Mouse (Mus musculus): Measurements from ENCODE around the gene Mea1.

Gene Mea1

DNA sequence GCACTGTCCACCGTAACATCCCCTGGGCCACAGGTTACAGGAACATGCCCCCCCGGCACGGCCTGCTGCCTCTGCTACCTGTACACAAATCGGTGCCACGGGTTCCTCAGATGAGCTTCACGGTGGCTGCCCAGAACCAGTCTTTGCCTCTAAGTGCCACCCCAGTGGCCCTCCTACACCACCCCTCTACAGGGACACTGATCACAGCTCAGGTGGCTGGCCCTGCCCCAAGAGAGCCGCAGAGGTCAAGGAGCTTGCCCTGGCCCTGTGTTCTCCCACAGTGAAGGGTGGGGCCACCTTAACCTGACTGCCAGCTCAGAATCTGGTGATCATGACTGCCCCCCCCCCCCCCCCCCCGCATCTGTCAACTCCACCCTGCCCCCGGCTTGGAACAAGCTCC lies at the start of gene Mea1:
TSS of gene Mea1 (plus strand) at position 378 of the 400 bp plus-strand sequence.
- no peak for DNase-seq (ENCODE audit: low spot score in 2 of 2)

DNA sequence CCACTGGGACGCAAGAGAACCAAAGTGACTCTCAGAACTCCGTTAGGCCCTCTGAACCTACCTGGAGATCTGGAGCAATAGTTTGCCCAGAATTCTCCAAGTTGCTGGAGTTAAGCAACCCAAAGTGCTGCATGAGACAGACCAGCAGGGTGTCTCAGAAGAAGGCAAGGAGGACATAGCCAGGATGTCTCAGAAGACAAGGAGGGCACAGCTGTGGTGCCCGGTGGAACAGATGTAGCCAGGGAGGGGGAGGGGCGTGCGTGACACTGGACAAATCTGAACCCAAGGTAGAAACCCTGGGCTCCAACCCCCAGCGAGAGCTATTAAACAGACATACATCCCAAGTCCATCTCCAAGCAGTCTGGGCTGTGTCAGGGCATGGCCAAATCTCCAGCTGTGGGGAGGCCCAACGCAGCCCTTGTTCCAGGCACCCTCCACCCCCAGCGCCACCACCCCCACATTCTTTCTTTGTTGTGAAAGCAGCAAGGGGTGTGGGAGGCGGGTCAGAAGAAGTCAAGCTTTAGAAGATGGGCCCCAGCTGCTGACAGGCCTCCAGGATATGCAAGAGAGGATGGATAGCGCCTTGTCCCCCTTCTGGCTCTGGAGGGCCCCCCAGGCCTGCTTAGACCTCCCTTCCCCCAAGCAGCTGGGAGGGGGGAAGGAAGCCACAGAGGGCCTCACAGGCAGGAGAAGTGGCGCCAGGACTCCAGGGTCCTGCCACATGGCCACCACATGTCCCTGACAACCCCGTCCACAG lies 48.7 kb upstream of the Mea1 start:
- DNase-seq (ENCODE audit: low spot score in 2 of 2), result no peak

DNA sequence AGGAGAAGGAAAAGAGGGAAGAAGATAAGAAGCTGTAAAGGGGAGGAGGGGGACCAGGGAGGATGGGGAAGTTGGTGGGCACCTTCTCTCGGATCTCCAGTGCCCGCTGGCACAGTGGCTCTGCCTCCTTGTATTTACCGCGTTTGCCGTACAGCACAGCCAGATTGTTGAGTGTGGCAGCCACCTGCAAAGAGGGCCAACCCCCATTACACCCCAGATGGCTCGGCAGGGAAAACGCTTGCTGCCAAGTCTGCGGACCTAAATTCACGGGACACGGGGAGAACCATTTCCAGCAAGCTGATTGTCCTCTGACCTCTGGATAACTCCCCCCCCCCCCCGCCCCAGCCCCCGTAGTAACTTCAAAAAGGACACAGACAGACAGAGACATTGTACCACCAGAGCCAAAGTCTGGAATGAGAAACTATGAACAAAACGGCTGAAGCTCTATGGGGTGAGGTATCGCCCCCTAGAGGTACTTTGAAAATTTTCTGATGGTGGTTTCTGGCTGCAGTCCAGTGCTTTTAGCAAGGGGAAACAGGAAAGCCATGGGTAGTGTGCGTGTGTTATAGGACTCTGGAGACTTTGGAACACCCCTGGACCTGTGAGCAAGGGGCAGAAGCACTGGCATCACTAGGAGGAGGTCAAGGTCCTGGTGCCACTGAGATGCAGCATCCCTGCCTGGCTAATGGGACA lies 41.6 kb upstream of the Mea1 start:
- no peak for DNase-seq (ENCODE audit: low spot score in 2 of 2)

DNA sequence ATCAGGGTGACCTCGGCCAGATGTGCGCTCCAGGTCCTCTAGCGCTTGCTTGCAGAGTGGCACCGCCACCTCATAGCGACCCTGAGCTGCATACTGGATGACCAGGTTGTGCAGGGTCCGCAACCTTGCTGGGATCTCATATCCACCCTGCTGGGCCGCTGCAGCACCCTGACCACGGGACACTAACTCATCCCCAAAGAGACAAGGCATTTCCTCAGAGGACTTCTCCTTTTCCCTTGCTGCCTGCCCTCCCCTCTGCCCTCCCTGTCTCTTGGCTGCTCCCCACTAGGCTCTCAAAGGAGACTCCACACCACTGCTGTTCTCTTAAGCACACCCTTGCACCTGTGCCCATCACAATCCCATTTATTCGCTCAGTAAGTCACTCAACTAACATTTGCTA lies 38.7 kb upstream of the Mea1 start:
- DNase-seq (ENCODE audit: low spot score in 2 of 2), result no peak

DNA sequence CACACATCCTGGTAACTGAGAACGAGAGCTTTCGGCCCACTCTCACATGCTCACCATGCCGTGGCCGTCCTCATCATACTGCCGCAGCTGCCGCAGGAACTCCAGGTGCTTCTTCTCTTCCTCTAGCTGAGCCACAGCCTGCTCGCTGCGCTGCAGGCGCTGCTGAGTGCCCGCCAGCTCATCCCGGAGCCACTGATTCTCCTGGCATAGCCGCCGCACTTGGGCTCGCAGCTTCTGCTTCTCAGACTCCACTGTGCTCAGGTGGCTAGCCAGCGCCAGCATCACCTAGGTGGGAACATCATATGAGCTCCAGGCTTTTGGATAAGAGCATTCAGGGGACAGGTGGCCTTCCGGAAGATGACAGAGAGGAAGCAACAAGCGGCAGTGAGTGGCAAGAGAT lies 36.5 kb upstream of the Mea1 start:
- no peak for DNase-seq (ENCODE audit: low spot score in 2 of 2)

DNA sequence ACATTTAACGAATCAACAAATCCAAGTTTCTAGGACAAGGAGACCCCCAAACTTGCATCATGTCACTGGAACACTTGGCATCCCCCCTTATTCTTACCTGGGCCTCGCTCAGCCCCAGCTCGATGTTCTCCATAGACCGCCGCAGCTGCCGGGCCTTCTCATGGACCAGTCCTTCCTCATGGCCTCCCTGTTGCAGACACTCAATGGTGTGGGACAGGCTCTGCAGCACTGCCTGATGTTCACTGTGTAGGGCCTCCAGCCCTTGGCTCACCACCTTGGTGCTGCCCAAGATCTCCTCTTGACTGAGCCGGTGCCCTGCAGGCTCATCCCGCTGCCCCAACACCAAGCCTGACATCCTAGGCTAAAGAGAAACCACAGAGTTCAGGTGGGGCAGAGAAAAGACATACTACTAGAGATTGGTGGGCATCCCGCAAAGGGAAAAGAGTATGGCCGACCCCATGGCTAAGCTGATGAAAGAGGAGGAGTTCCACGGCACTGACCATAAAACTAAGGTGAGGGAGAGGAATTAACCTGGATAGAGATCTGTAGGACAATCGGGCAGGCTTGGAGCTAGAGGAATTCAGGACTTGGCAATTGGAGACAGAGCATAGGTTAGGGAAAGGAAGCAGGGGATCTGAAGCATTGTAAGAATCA lies 34.3 kb upstream of the Mea1 start:
- DNase-seq (ENCODE audit: low spot score in 2 of 2), result no peak

DNA sequence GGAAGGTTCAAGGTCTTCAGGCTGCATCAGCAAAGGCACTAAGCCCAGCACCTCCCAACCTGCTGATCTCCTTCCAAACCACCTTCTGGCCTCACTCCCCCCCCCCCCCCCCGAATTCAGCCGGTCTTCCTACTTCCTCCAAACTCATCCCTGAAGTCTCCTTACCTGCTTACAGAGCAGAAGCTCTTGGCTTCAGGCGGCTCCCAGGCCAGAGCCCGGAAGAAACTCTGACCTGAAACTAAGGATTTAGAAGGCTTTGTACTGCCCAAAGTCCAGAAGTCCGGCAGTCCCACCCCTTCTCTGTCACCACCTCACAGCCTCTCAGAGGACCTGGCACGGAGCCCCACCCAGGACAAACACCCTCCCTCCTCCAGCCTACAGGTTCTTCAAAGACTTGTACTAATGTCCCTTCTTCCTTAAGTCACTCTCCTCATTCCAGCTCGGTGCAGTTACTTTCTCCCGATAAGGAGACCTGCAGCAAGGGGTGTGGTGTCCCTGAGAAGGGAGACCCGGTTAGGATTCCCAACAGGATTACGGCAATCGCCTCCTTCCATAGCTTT lies 33.6 kb upstream of the Mea1 start:
- DNase-seq (ENCODE audit: low spot score in 2 of 2), result no peak

DNA sequence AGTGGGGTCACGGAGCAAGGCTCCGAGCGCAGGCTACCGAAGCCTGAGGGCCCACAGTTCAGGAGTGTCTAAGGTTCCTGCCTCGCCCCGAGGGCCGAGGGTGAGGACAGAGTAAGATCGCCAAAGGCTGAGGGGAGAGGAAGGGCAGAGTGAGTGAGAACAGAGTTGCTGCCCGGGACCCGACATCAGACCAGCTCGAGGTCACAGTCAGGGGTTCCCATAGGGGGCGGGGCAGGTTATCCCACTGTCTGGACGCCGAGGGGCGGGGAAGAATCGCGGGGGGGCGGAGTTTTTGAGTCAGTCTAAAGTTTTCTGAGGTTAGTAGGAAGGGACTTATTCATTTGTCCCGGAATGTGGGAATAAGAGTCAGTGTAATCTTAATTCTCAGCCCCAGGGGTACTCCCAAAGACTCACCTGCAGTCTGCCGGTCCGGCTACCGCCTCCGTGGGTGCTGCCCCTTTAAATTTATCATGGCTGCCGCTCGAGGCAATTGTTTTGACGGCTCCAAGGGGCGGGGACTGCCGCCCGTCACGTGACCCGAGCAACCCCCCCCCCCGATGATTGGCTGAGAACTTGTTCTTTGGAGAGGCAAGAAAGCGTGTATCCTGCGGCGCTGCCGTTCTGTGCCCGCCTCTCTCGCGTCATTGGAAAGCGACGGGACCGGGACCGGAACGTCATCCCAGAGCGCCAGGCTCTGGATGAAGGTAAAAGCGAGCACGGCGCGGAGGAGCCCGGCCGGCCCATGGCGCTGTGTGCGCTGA lies 32.9 kb upstream of the Mea1 start, which contains the start of the genes Klc4 and Mrpl2:
TSS of gene Klc4 (minus strand) at position 462 of the 761 bp plus-strand sequence.
TSS of gene Mrpl2 (plus strand) at position 669 of the 761 bp plus-strand sequence.
- DNase-seq (ENCODE audit: low spot score in 2 of 2), result peak; percentile 98 to 99

DNA sequence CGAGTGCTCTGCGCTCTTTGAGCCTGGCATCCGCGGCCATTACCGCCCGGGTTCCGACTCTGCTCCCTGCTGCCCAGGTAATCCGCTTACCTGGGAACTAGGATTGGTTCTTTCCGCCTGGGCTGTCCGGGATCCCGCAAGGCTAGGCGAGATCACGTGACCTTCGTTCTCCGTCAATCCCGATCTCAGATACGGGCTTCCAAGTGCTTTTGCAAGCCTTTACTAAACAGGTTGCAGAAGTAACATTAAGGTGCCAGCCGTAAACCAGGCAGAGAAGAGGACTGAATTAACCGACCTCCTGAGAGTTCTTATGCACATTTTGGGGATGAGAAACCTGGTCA lies 32.3 kb upstream of the Mea1 start:
- DNase-seq (ENCODE audit: low spot score in 2 of 2), result no peak

DNA sequence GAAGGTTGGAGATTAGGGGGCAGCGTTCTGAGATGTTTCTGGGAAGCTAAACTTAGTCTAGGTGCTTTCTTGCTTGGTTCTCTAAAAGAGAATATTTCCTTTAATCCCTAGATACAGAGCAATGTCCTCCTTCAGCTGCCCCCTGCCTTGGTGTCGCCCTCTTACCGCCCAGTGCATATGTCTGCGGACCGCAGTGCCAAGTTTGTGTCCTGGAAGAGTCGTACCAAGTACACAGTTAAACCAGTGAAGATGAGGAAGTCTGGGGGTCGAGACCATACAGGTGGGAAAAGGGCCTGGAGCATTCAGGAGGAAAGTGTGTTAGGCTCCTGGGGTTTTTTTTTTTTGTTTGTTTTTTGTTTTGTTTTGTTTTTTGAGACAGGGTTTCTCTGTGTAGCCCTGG lies 31.3 kb upstream of the Mea1 start:
- DNase-seq (ENCODE audit: low spot score in 2 of 2), result no peak

DNA sequence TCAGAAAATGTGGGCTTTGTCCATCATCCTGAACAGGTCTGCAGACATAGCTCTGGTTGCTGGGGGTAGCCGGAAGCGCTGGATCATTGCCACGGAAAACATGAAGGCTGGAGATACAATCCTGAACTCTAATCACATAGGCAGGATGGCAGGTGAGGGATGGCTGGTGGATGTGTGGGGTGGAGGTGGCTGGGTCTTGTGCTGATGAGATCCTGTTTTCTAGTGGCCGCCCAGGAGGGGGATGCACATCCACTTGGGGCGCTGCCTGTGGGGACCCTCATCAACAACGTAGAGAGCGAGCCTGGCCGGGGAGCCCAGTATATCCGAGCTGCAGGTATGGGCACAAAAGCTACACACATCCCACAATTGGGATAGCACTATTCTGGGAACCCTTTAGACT lies 30.2 kb upstream of the Mea1 start:
- no peak for DNase-seq (ENCODE audit: low spot score in 2 of 2)

DNA sequence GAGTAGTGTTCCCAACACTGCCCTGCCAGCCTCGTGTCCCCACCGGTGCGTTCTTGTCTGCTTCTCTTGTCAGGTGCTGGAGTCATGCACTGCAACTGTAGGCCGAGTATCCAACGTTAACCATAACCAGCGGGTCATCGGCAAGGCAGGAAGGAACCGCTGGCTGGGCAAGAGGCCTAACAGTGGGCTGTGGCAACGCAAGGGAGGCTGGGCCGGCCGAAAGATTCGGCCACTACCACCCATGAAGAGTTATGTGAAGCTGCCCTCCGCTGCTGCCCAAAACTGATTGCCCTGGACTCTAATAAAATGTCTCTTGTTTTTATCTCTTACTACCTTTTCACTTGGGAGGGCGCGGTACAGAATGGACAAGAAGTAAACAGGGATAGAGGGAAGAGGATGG lies 28.8 kb upstream of the Mea1 start:
- no peak for DNase-seq (ENCODE audit: low spot score in 2 of 2)

DNA sequence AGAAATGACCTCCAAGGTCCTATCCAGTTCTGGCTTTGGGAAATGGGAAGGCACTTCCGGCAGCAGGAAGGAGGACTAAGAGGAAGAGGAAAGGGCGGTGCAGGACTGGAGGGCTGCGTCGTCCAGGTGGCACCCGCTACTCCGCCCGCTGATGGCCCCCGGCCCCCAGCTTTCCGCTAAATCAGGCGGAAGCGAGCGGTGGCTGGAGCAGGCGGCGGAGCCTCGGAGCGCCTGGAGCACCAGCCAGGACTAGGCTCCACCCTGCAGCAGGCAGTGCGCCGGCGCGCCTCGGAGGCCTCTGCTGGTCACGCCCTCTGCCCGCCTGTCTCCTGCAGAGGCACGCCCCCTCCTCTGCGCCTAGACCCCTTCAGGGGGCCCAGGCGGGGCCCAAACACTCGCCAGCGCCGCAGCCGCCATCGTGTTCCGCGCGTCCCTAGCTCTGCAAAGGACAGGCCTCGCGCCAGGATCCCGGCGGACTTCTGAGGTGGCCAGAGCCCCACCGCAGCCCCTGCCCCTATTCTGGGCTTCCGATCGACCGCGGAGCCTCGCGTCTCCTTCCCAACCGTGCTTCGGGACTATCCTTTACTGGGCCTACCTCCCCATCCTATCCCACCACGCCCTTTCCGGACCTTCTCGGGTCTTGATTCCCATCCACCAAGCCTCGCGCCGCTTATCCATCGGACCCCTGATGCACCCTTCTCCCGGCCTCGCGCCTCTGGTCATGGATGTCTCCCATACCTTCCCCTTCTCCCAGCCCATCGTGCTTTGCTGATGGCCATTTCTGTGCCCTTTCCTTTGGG lies 28.2 kb upstream of the Mea1 start, which contains the start of gene Cul7:
TSS of gene Cul7 (plus strand) at position 106 of the 800 bp plus-strand sequence.
- DNase-seq (ENCODE audit: low spot score in 2 of 2), result peak; percentile 58 to 65

DNA sequence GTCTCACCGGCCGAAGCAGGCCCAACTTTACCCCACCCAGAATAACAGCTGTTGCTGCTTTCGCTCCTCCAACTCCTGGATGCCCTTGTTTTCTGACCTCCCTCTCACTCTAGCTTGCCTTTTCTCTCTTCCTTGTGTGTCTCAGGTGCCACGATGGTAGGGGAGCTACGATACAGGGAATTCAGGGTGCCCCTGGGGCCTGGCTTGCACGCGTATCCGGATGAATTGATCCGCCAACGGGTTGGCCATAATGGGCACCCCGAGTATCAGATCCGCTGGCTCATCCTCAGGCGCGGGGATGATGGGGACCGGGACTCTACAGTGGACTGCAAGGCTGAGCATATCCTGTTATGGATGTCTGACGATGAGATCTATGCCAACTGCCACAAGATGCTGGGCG lies 27.3 kb upstream of the Mea1 start:
- no peak for DNase-seq (ENCODE audit: low spot score in 2 of 2)

DNA sequence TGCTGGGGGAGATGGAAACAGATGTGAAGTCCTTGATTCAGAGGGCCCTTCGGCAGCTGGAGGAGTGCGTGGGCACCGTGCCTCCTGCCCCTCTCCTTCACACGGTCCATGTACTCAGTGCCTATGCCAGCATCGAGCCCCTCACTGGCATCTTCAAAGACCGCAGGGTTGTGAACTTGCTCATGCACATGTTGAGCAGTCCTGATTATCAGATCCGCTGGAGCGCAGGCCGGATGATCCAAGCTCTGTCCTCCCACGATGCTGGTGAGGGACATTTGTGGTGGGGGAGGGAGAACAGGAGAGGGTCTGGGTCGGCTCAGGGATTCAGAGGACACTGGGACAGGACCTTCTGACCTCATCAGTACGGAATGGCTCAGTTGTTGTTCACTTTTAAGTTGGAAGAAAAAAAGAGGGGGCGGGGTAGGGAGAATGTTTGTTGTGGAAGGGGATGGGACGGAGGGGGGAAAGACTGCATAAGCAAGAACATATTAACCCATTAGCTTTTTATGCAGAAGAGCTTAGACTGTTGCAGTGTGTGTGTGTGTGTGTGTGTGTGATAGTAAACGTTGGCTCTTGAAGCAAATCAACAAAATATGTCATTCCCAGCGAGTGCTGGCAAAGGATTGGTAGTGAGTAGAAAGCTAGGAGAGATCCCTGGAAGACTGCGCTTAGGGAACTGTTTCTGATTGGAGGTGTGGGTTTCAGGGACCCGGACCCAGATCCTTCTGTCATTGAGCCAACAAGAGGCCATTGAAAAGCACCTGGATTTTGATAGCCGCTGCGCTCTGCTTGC lies 26.6 kb upstream of the Mea1 start:
- no peak for DNase-seq (ENCODE audit: low spot score in 2 of 2)

DNA sequence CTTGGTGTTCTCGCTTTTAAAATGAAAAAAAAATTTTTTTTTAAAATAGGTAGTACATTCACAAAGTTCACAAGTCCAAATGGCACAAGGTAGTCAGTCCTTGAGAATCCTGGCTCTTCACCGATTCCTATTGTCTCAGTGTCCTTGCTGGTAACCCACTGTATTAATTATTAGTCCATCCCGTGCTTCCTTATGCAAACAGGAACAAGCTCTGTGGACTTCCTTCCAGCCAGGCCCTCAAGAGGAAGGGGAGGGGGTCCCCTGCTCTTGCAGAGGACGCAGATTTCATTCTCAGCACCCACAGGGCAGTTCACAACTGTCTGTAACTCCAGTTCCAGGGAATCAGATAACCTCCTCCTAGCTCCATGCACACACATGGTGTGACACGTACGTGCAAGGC lies 22.5 kb upstream of the Mea1 start:
- no peak for DNase-seq (ENCODE audit: low spot score in 2 of 2)

DNA sequence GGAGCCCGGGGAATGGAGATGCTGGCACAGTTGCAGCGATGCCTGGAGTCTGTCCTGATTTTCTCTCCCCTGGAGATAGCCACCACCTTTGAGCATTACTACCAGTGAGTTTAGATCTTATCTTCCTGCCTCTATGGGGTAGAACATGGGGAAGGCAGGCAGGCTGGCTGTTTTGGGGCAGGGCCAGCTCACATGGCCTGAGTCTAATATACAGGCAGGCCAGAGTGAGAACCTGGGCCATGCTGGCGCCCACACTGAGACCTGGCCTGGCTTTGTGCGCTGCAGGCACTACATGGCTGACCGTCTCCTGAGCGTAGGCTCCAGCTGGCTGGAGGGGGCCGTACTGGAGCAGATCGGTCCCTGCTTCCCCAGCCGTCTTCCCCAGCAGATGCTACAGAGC lies 17.2 kb upstream of the Mea1 start:
- DNase-seq (ENCODE audit: low spot score in 2 of 2), result no peak

DNA sequence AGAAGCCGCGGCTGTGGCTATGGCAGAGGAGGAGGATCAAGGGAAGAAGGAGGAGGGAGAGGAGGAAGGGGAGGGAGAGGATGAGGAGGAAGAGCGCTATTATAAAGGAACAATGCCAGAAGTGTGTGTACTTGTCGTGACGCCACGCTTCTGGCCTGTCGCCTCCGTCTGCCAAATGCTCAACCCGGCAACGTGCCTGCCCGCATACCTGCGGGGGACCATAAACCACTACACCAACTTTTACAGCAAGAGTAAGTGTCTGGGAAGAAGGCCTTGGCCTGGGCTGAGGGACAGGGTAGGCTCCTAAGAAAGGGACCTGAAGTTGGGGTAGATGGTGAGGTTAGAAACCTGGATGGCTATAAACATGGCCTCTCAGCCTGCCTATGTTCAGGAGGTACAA lies 16.6 kb upstream of the Mea1 start:
- DNase-seq (ENCODE audit: low spot score in 2 of 2), result no peak

DNA sequence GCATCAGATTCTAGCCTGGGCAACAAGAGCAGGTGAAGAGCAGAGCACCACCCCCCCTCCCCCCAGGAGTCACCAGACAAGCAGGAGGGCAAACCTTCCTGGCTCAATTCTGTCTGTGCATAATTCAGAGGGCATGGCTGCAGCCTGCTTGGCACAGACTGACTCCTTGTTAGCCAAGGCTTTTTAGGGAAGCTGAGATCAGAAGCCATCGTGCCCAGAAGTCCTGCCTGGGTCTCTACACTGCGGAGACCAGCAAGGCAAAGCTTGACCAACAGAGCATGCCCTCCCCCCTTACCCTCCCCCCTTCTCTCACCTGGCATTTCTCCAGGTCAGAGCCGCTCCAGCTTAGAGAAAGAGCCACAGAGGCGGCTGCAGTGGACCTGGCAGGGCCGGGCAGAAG lies 15.9 kb upstream of the Mea1 start:
- no peak for DNase-seq (ENCODE audit: low spot score in 2 of 2)

DNA sequence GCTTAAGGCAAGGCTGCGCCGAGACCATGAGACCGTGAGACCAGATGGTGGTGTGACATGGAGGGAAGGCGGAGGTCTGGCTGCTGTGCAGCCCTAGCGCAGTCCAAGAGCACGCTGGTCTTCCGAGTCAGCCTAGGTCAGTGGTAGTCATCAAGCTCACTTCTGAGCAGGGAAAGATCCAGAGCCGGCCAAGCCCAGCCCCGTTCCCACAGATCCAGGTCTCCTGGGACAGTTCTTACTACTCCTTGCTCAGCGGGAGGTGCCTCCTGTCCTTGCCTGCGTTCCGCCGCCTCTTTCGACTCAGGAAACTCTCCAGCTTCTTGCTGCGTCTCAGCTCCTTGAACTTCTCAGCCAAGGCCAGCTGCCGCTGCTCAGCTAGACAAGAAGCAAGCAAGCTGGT lies 10.9 kb upstream of the Mea1 start:
- no peak for DNase-seq (ENCODE audit: low spot score in 2 of 2)

Data from spleen, postnatal 14 days (tissue).